Mouse (Mus musculus) layer of hippocampus, postnatal 10 days (tissue): ENCODE measurements around the gene Olfr1179. TPM values are rescaled to one million over a fixed set of nuclear protein-coding genes. Genes with fewer than 3 reads are reported as not detected.
"Not testable (repeated sequence)": the region's sequence is repeated elsewhere in the genome, so short reads cannot be mapped to it uniquely, and the experiment has no call there.

ENCODE experiments used
- DNase-seq, 2 experiments: peaks; one replicate each; pipeline ENCODE4 v3.0.0; 2021; ENCODE audit warnings: low spot score in 2 of 2
- long read RNA-seq: library from polyadenylated mRNA; stranded (forward); transcript quantifications from one replicate; pipeline ENCODE4 v2.0.0, GENCODE M21; 2023
- total RNA-seq, 2 experiments: library from RNA; stranded (reverse); gene quantifications; 2 replicates each; pipeline ENCODE4 v1.2.3; 2021

Gene Olfr1179
- total RNA-seq = not detected
- long read RNA-seq = 0 reads

- no peak for DNase-seq
These were observed at the start of gene Olfr1179 for GRCm38 (mm10) chr2:88406353-88406752. Olfr1179 (minus strand) TSS chr2:88406453.

GRCm38 (mm10) chr2:88454567-88454966, 48.3 kb upstream of the Olfr1179 start, which contains the start of gene Olfr1183:
Olfr1183 (plus strand) TSS chr2:88454867.
- DNase-seq = not testable (repeated sequence)

- no peak for DNase-seq
These were observed 42.8 kb upstream of the Olfr1179 start, which contains the start of gene Gm13757 for GRCm38 (mm10) chr2:88449031-88449430. Gm13757 (minus strand) TSS chr2:88449131.

GRCm38 (mm10) chr2:88426071-88426470, 19.8 kb upstream of the Olfr1179 start, which contains the start of gene Olfr1181:
Olfr1181 (minus strand) TSS chr2:88426171.
- no peak for DNase-seq

GRCm38 (mm10) chr2:88419051-88419450, 12.8 kb upstream of the Olfr1179 start, which contains the start of gene Olfr1180:
Olfr1180 (minus strand) TSS chr2:88419151.
- no peak for DNase-seq

- DNase-seq = no peak
These were observed 19.5 kb downstream of the Olfr1179 start, which contains the start of gene Olfr1178 for GRCm38 (mm10) chr2:88386762-88387161. Olfr1178 (plus strand) TSS chr2:88387062.

- DNase-seq = no peak
These were observed 49.9 kb downstream of the Olfr1179 start for GRCm38 (mm10) chr2:88356304-88356703.

Other genes starting within 250 kb of the Olfr1179 start
- not detected for gene Olfr1168, start 224.6 kb downstream of the Olfr1179 start, total RNA-seq
- not detected for gene Olfr1170, start 178.1 kb downstream of the Olfr1179 start, total RNA-seq
- gene Olfr1173, start 126.6 kb downstream of the Olfr1179 start, total RNA-seq = not detected
- gene Olfr1174-ps, start 91.3 kb downstream of the Olfr1179 start, total RNA-seq = not detected
- not detected for gene Olfr1175-ps, start 79.2 kb downstream of the Olfr1179 start, total RNA-seq
- gene Olfr1176, start 69.7 kb downstream of the Olfr1179 start, total RNA-seq = not detected
- gene Olfr1177-ps, start 60.0 kb downstream of the Olfr1179 start, total RNA-seq = not detected
- gene Olfr1178, start 19.4 kb downstream of the Olfr1179 start, total RNA-seq = not detected
- gene Olfr1180, start 12.7 kb upstream of the Olfr1179 start, total RNA-seq = not detected
- not detected for gene Olfr1181, start 19.7 kb upstream of the Olfr1179 start, total RNA-seq
- gene Gm13757, start 42.7 kb upstream of the Olfr1179 start, total RNA-seq = not detected
- not detected for gene Olfr1183, start 48.4 kb upstream of the Olfr1179 start, total RNA-seq
- not detected for gene Olfr1184, start 77.1 kb upstream of the Olfr1179 start, total RNA-seq
- gene Olfr1185-ps1, start 86.9 kb upstream of the Olfr1179 start, total RNA-seq = not detected
- not detected for gene Olfr1186, start 112.1 kb upstream of the Olfr1179 start, total RNA-seq
- gene Olfr1188, start 150.5 kb upstream of the Olfr1179 start, total RNA-seq = not detected
- gene Olfr1189, start 180.0 kb upstream of the Olfr1179 start, total RNA-seq = not detected
- not detected for gene Olfr1191-ps1, start 234.1 kb upstream of the Olfr1179 start, total RNA-seq
- gene Olfr1192-ps1, start 242.1 kb upstream of the Olfr1179 start, total RNA-seq = not detected